Mouse (Mus musculus) liver, adult 2 months (tissue): Measurements from ENCODE around the gene Suv39h2. TPM values are rescaled to one million over a fixed set of nuclear protein-coding genes. Genes with fewer than 3 reads are reported as not detected.

Experiments used
- DNase-seq: peaks from one replicate; pipeline ENCODE4 v3.0.0-alpha.2; 2011; ENCODE audit warnings: low read depth, low spot score; ENCODE audit errors: extremely low read depth
- H3K27ac ChIP-seq: fragments of 200-500 bp; replicated peaks from 2 replicates; pipeline ENCODE4 v1.5.1; 2012; ENCODE audit warnings: low read depth, mild to moderate bottlenecking, control low read depth, inconsistent platforms, low read length; ENCODE audit not compliant: insufficient read depth
- H3K27me3 ChIP-seq: fragments of 200-500 bp; 2 replicates; pipeline ENCODE4 v1.6.1; 2012; ENCODE audit warnings: mild to moderate bottlenecking, moderate library complexity, low read length, inconsistent platforms; ENCODE audit not compliant: control insufficient read depth, insufficient read depth
- H3K36me3 ChIP-seq: fragments of 200-500 bp; 2 replicates; pipeline ENCODE4 v1.6.1; 2012; ENCODE audit warnings: low read length, inconsistent platforms; ENCODE audit not compliant: control insufficient read depth, insufficient read depth
- H3K4me1 ChIP-seq: fragments of 200-500 bp; 2 replicates; pipeline ENCODE4 v1.6.1; 2011; ENCODE audit warnings: low read length; ENCODE audit not compliant: control insufficient read depth, insufficient read depth
- H3K4me3 ChIP-seq: fragments of 200-500 bp; 2 replicates; pipeline ENCODE4 v1.5.1; 2011; ENCODE audit warnings: low read depth, mild to moderate bottlenecking, control low read depth, low read length, moderate library complexity; ENCODE audit not compliant: insufficient read depth
- H3K79me2 ChIP-seq: fragments of 200-500 bp; 2 replicates; pipeline ENCODE4 v1.6.1; 2012; ENCODE audit warnings: inconsistent platforms, mild to moderate bottlenecking, low read length, moderate library complexity; ENCODE audit not compliant: control insufficient read depth, insufficient read depth
- H3K9ac ChIP-seq: fragments of 200-500 bp; 2 replicates; pipeline ENCODE4 v1.6.1; 2012; ENCODE audit warnings: low read depth, mild to moderate bottlenecking, control low read depth, inconsistent platforms, low read length
- CTCF ChIP-seq: fragments of 200-500 bp; IDR thresholded peaks from 2 replicates; pipeline ENCODE4 v1.5.1; 2011; ENCODE audit warnings: low read depth, low read length, control low read depth
- POLR2A ChIP-seq: fragments of 200-500 bp; IDR thresholded peaks from 2 replicates; pipeline ENCODE4 v1.6.1; 2011; ENCODE audit warnings: low read length, control low read depth; ENCODE audit not compliant: insufficient read depth; ENCODE audit errors: extremely low read depth
- WGBS: fragments of 180-500 bp; shearing (Covaris S2); methylation state at CpG from one replicate; pipeline ENCODE4 v1.1.7; 2018; 5-methylcytosine and 5-hydroxymethylcytosine counted together
- polyA plus RNA-seq: library from polyadenylated mRNA; depleted of rRNA; stranded (reverse); fragments of >200 nt; gene quantifications from 2 replicates; pipeline ENCODE4 v1.2.3, GENCODE M21; 2012; rRNA removed
- total RNA-seq: library from RNA; depleted of rRNA; stranded (reverse); fragments of >200 nt; gene quantifications from 2 replicates; pipeline ENCODE4 v1.2.3, GENCODE M21; 2014; rRNA removed

Suv39h2 gene
- total and polyA plus RNA-seq, 2 experiments: 0.13 to 0.46 TPM

GRCm38 (mm10) chr2:3405981-3406380, 68.8 kb downstream of the Suv39h2 start:
- WGBS: 79% methylated on average over 4 of the region's 4 CpGs
- H3K27me3 ChIP-seq: no peaks in the 10 kb centered on the region
- no peak for DNase-seq
- no peaks in the 10 kb centered on the region for H3K79me2 ChIP-seq
- H3K9ac ChIP-seq: no peak overlapping the region
- H3K36me3 ChIP-seq: no peaks in the 10 kb centered on the region
- H3K4me3 ChIP-seq: no peak overlapping the region
- no peak overlapping the region for H3K27ac ChIP-seq
- no peaks in the 10 kb centered on the region for H3K4me1 ChIP-seq
- no peak for TF ChIP-seq POLR2A
- no peak for TF ChIP-seq CTCF

Other genes with a start within 250 kb of the Suv39h2 start
- 13.2 and 16.4 TPM in 2 replicates for gene Nmt2, start 190.8 kb downstream of the Suv39h2 start, total RNA-seq
- 5.1 and 5.4 TPM in 2 replicates for gene Nmt2, start 190.8 kb downstream of the Suv39h2 start, polyA plus RNA-seq
- gene Rpp38, start 142.4 kb downstream of the Suv39h2 start, total RNA-seq: 2.6 and 3.4 TPM in 2 replicates
- gene Rpp38, start 142.4 kb downstream of the Suv39h2 start, polyA plus RNA-seq: 1.9 and 2.3 TPM in 2 replicates
- not detected in 2 replicates for gene Acbd7, start 138.9 kb downstream of the Suv39h2 start, total RNA-seq
- not detected in 2 replicates for gene Acbd7, start 138.9 kb downstream of the Suv39h2 start, polyA plus RNA-seq
- gene Olah, start 77.8 kb downstream of the Suv39h2 start, total RNA-seq: not detected in 2 replicates
- gene Olah, start 77.8 kb downstream of the Suv39h2 start, polyA plus RNA-seq: not detected in 2 replicates
- not detected in 2 replicates for gene Meig1, start 52.4 kb downstream of the Suv39h2 start, total RNA-seq
- not detected in 2 replicates for gene Meig1, start 52.4 kb downstream of the Suv39h2 start, polyA plus RNA-seq
- gene Dclre1c, start 50.9 kb downstream of the Suv39h2 start, total RNA-seq: 5.6 and 5.8 TPM in 2 replicates
- 1.2 and 1.8 TPM in 2 replicates for gene Dclre1c, start 50.9 kb downstream of the Suv39h2 start, polyA plus RNA-seq
- 1.1 and 1.3 TPM in 2 replicates for gene Gm45902, start 37.8 kb upstream of the Suv39h2 start, total RNA-seq
- gene Gm45902, start 37.8 kb upstream of the Suv39h2 start, polyA plus RNA-seq: 0.45 and 0.61 TPM in 2 replicates
- 14.9 and 17.4 TPM in 2 replicates for gene Hspa14, start 37.8 kb upstream of the Suv39h2 start, total RNA-seq
- 9.5 and 12.3 TPM in 2 replicates for gene Hspa14, start 37.8 kb upstream of the Suv39h2 start, polyA plus RNA-seq
- gene Cdnf, start 38.0 kb upstream of the Suv39h2 start, total RNA-seq: 0.46 and 0.47 TPM in 2 replicates
- gene Cdnf, start 38.0 kb upstream of the Suv39h2 start, polyA plus RNA-seq: 0.20 TPM in 1 of 2 replicates, not detected in the other
- 50.6 and 68.6 TPM in 2 replicates for gene Fam107b, start 95.5 kb upstream of the Suv39h2 start, total RNA-seq
- 13.7 and 18.3 TPM in 2 replicates for gene Fam107b, start 95.5 kb upstream of the Suv39h2 start, polyA plus RNA-seq